Comparison of ENCODE assay signal across 10 mouse cellular contexts in the genomic region with DNA sequence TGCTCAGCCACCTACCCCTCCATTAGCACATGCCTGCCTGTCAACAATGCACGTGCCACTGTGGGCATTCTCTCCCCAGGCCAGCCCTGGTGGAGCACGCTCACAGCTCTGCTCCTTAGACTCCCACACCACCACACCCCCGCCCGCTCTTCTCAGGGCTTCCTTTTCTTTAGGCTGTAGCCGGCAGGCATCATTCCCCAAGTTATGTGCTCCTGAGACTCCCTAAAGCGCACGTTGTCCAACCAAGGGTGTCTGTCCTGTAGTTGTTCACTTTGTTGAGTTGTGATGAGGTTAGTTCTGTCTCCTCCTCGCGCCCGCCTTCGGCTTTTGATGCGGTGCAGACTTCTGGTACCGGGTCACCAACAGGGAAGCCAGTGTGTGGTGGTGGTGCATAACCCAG.
DNase-seq lines count a peak whose midpoint lies in the region; ATAC-seq and TF ChIP-seq lines count a peak whose summit lies in the region.
"Had no signal": no experiment of that assay in that cellular context is flagged by ENCODE, and none has a peak within 500 bp of the region (broad histone marks: within the 10 kb centered on the region; RNA-seq: fewer than 3 reads in every experiment).

No protein-coding gene starts in this region.

- no peak overlapping the region for H3K9ac ChIP-seq in kidney, embryonic 15.5 days
- no peak overlapping the region for H3K9ac ChIP-seq in heart, postnatal 0 days (replicated peaks; ENCODE audit: low read depth, low read length)
- peak overlapping the region; percentile 39; the same call in 1 of the 2 replicates for H3K9ac ChIP-seq in midbrain, embryonic 14.5 days (replicated peaks; ENCODE audit: low read length)
- H3K9ac ChIP-seq: stomach, embryonic 15.5 days had no signal

- no peak for ATAC-seq in kidney, embryonic 15.5 days (replicated peaks; ENCODE audit: low FRiP score)
- ATAC-seq in heart, postnatal 0 days (ENCODE audit: insufficient read depth, low read depth), result no peak
- ATAC-seq in midbrain, embryonic 14.5 days (ENCODE audit: low FRiP score, low TSS enrichment), result peak; percentile 40; the same call in 1 of the 2 replicates

- H3K36me3 ChIP-seq in kidney, embryonic 15.5 days, result no peaks in the 10 kb centered on the region
- H3K36me3 ChIP-seq in heart, postnatal 0 days (replicated peaks; ENCODE audit: control insufficient read depth, insufficient read depth, low read length), result no peaks in the 10 kb centered on the region
- H3K36me3 ChIP-seq in midbrain, embryonic 14.5 days (ENCODE audit: control insufficient read depth, insufficient read depth, low read length), result no peaks in the 10 kb centered on the region
- H3K36me3 ChIP-seq: stomach, embryonic 15.5 days had no signal

- H3K27me3 ChIP-seq in kidney, embryonic 15.5 days, result peaks cover 88% of the 10 kb centered on the region
- peaks cover 78% of the 10 kb centered on the region for H3K27me3 ChIP-seq in heart, postnatal 0 days (ENCODE audit: control insufficient read depth, insufficient read depth, low read length)
- H3K27me3 ChIP-seq in midbrain, embryonic 14.5 days (ENCODE audit: control insufficient read depth, insufficient read depth, low read length), result peaks cover 20% of the 10 kb centered on the region

- no peaks in the 10 kb centered on the region for H3K9me3 ChIP-seq in kidney, embryonic 15.5 days (replicated peaks)
- H3K9me3 ChIP-seq in heart, postnatal 0 days (replicated peaks; ENCODE audit: control insufficient read depth, low read length), result no peaks in the 10 kb centered on the region
- H3K9me3 ChIP-seq in midbrain, embryonic 14.5 days (ENCODE audit: control insufficient read depth, low read length), result no peaks in the 10 kb centered on the region
- H3K9me3 ChIP-seq: stomach, embryonic 15.5 days had no signal

- DNase-seq in kidney, adult 11 months, result no peak
- DNase-seq in heart, postnatal 0 days (ENCODE audit: low spot score), result no peak
- DNase-seq in midbrain, embryonic 14.5 days, result peak; percentile 73
- no peak for DNase-seq in spleen, postnatal 14 days (ENCODE audit: low spot score in 2 of 2)
- DNase-seq in right cerebral cortex, postnatal 36 days (ENCODE audit: low spot score in 2 of 2), result no peak
- DNase-seq in testis, postnatal 14 days (ENCODE audit: low spot score), result no peak
- DNase-seq: cerebellum, adult 9-11 months had no signal

- H3K4me3 ChIP-seq in kidney, embryonic 15.5 days (replicated peaks), result peak overlapping the region; percentile 16; the same call in 1 of the 2 replicates
- peak overlapping the region; percentile 32; the same call in 1 of the 2 replicates for H3K4me3 ChIP-seq in brown adipose tissue, adult 24 weeks (ENCODE audit: insufficient read depth, low read depth, low read length)
- no peak overlapping the region for H3K4me3 ChIP-seq in heart, postnatal 0 days (ENCODE audit: low read depth, low read length)
- H3K4me3 ChIP-seq in midbrain, embryonic 14.5 days (replicated peaks; ENCODE audit: low read depth, low read length), result peak overlapping the region; percentile 18; the same call in 1 of the 2 replicates
- H3K4me3 ChIP-seq: stomach, embryonic 15.5 days had no signal

- no peak overlapping the region for H3K27ac ChIP-seq in kidney, embryonic 15.5 days
- H3K27ac ChIP-seq in brown adipose tissue, adult 24 weeks (replicated peaks; ENCODE audit: low read depth, low read length), result no peak overlapping the region
- H3K27ac ChIP-seq in heart, postnatal 0 days (ENCODE audit: low read depth), result no peak overlapping the region
- H3K27ac ChIP-seq in midbrain, embryonic 14.5 days (replicated peaks; ENCODE audit: low read depth, low read length), result peak overlapping the region; percentile 89
- H3K27ac ChIP-seq: stomach, embryonic 15.5 days had no signal

- TF ChIP-seq CTCF in heart, postnatal 0 days (IDR thresholded peaks at IDR 0.05; ENCODE audit: low read depth), result no peak

- peaks cover 46% of the 10 kb centered on the region for H3K4me1 ChIP-seq in kidney, embryonic 15.5 days
- H3K4me1 ChIP-seq in brown adipose tissue, adult 24 weeks (ENCODE audit: control insufficient read depth, insufficient read depth, insufficient read length, low read length), result peaks cover 11% of the 10 kb centered on the region
- H3K4me1 ChIP-seq in heart, postnatal 0 days (ENCODE audit: control insufficient read depth, insufficient read depth), result peaks cover 12% of the 10 kb centered on the region; the same call in 1 of the 2 replicates
- H3K4me1 ChIP-seq in midbrain, embryonic 14.5 days (ENCODE audit: control insufficient read depth, insufficient read depth, low read length), result peaks cover 50% of the 10 kb centered on the region

- TF ChIP-seq EP300 in heart, postnatal 0 days (IDR thresholded peaks at IDR 0.05; ENCODE audit: low read depth), result no peak

- peak overlapping the region; percentile 35 for H3K4me2 ChIP-seq in kidney, embryonic 15.5 days
- peak overlapping the region; percentile 7; the same call in 1 of the 2 replicates for H3K4me2 ChIP-seq in heart, postnatal 0 days (ENCODE audit: low read depth, low read length)
- H3K4me2 ChIP-seq in midbrain, embryonic 14.5 days (ENCODE audit: low read length), result peak overlapping the region; percentile 55
- H3K4me2 ChIP-seq: stomach, embryonic 15.5 days had no signal

- WGBS in kidney, embryonic 15.5 days, result 1% methylated on average over 13 of the region's 13 CpGs
- 6% methylated on average over 13 of the region's 13 CpGs for WGBS in heart, postnatal 0 days
- 1% methylated on average over 13 of the region's 13 CpGs for WGBS in midbrain, embryonic 14.5 days
